Mouse (Mus musculus): ENCODE results near the gene Edar. TPM values are rescaled to one million over a fixed set of nuclear protein-coding genes. Genes with fewer than 3 reads are reported as not detected.
"Not testable (repeated sequence)": the region's sequence is repeated elsewhere in the genome, so short reads cannot be mapped to it uniquely, and the experiment has no call there.

The Edar gene
- polyA plus RNA-seq (2015; fragmentation: Nextera tagmentation; extraction: Ambion mirVana): 2.1 and 2.3 TPM in 2 replicates

DNA sequence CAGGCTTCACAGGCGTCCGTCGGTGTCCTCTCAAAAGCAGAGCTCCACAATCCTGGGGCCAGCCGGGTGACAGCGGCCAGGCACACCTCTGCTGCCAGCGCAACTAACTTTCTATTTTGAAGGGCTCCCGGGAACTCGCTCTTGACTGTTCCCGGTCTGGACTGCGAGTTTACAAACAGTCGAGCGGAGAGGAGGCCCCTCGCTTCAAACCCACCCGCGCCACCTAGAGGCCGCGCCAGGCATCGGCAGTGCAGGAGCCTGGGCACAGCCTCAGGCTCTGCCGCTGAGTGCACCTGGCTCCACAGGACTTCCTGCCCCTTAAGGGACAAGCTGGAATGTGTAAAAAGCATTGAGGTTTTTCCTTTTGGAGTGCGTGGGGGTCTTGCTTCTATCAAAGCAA lies at the start of gene Edar:
Gene Edar (minus strand): TSS at position 122 of the 400 bp plus-strand sequence.
- H3K9ac ChIP-seq: no peak within 1 kb of the TSS
- H3K4me1 ChIP-seq: 0 out of 2 replicates have a peak, but pooled peaks cover 3% of the 10 kb centered on the region
- 3% methylated on average over 20 of the region's 20 CpGs for WGBS
- no peaks in the 10 kb centered on the region for H3K27me3 ChIP-seq (replicated peaks)
- H3K36me3 ChIP-seq: no peaks in the 10 kb centered on the region
- H3K4me2 ChIP-seq: peak within 1 kb of the TSS; percentile 69
- no peak within 1 kb of the TSS for H3K27ac ChIP-seq
- H3K9me3 ChIP-seq: no peaks in the 10 kb centered on the region
- ATAC-seq (ENCODE audit: insufficient read depth, low FRiP score, low read depth): peak; percentile 67; the same call in 1 of the 2 replicates
- peak within 1 kb of the TSS; percentile 43 for H3K4me3 ChIP-seq (replicated peaks)

DNA sequence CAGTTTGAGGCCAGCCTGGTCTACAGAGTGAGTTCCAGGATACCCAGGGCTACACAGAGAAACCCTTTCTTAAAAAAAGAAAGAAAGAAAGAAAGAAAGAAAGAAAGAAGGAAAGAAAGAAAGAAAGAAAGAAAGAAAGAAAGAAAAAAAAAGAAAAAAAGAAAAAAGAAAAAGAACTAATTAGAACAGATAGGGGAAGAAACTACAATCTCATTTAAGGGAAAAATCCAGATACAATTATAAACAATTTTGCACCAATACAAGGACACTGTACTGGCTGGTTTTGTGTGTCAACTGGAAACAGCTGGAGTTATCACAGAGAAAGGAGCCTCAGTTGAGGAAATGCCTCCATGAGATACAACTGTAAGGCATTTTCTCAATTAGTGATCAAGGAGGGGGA lies 42.7 kb upstream of the Edar start, which contains the start of gene Gm17542:
Gene Gm17542 (minus strand): TSS at position 101 of the 400 bp plus-strand sequence.
- H3K9ac ChIP-seq; ATAC-seq (ENCODE audit: insufficient read depth, low FRiP score, low read depth); H3K36me3 ChIP-seq; H3K27me3 ChIP-seq (replicated peaks); H3K9me3 ChIP-seq; H3K4me2 ChIP-seq; H3K4me1 ChIP-seq; H3K4me3 ChIP-seq (replicated peaks); H3K27ac ChIP-seq: not testable (repeated sequence)

DNA sequence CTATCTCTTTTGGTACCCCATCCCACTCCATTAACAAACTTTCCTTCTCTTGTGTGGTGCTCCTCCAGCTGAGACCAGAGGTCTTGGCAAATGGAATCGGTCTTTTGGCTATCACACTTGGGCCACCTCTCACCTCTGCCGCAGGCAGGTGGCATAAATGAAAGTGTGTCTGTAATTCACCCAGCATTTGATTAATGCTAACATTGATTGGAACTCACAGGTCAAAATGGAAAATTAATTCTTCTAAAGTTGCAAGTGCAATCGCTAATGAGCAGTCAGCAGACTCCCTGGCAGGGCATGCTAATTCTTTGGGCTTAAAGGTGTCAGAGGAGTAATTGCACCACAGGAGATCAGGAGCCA lies 39.3 kb upstream of the Edar start:
- Histone ChIP-seq H3K36me3 (no peaks in the 10 kb centered on the region), H3K9me3 (no peaks in the 10 kb centered on the region), H3K27ac (no peak overlapping the region), H3K9ac (no peak overlapping the region), H3K4me1 (peaks cover 7% of the 10 kb centered on the region; the same call in 1 of the 2 replicates), H3K4me3 (replicated peaks) (peak overlapping the region; percentile 27), H3K27me3 (replicated peaks) (no peaks in the 10 kb centered on the region), H3K4me2 (peak overlapping the region; percentile 51)
- WGBS: 39% methylated on average over 3 of the region's 3 CpGs
- ATAC-seq (ENCODE audit: insufficient read depth, low FRiP score, low read depth): no peak

DNA sequence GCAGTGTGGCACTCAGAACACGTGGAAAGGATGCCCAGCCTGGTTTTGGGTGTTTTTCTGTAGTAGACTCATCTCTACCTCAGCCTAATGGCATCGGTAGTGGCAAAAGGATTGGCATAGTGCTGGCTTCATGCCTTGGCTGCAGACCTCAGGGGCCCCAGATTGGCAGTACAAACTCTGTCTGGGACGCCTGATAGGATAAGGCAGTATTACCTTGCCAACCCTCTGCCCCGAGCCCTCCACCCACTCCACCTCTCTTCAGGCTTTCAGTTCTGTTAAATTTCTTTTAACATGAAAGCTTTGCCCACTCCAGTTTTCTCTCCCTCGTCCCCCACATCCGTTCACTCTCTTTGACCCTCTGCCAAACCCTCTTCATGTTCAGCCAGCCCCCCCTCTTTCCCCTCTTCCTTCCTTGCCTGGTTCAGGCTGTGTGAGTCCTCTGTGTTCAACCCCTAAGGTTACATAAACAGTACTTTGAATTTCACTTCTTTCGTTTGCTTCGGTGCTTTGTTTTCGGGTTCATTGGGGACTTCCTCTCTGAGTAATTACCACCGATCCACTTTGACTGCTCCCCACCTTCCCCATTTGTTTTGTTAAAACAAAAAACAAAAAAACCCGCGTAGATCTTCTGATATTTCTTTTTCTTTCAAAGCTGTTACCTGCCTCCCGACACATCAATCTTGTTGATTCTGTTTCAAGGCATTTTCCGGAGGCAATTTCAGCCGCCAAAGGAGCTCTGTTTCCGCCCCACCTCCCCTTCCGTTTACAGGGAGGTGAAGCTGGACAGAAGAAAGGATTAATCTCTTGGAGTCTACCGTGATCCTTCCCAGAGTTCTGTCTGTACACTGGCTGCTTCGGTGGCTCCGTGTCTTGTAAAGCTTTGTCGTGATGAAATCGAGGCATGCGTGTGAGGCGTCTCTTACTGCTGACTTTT lies 38.7 kb upstream of the Edar start:
- WGBS: 16% methylated on average over 24 of the region's 24 CpGs
- no peaks in the 10 kb centered on the region for H3K36me3 ChIP-seq
- ATAC-seq (ENCODE audit: insufficient read depth, low FRiP score, low read depth): no peak
- no peak overlapping the region for H3K27ac ChIP-seq
- H3K4me1 ChIP-seq: peaks cover 7% of the 10 kb centered on the region; the same call in 1 of the 2 replicates
- peak overlapping the region; percentile 27 for H3K4me3 ChIP-seq (replicated peaks)
- H3K4me2 ChIP-seq: peak overlapping the region; percentile 51
- H3K9me3 ChIP-seq: no peaks in the 10 kb centered on the region
- no peak overlapping the region for H3K9ac ChIP-seq
- H3K27me3 ChIP-seq (replicated peaks): no peaks in the 10 kb centered on the region

DNA sequence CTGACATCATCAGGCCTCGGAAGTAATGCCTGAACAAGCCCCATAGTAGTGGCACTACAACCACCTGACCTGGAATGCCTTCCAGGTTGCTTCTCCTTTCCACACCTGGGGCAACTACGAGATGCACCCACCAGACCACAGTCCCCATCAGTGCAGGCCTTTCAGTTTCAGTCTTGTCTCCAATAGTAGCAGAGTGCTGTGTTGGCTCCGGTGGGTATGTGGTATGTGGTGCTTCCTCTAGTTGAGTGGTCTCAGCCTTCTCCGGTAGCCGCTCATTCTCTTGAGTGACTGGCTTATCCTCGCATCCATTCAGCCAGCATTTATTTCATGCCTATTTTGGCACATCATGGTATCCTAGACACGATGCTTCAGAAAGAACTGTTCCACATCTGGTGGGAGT lies 37.8 kb upstream of the Edar start:
- Histone ChIP-seq H3K36me3 (no peaks in the 10 kb centered on the region), H3K4me2 (no peak overlapping the region), H3K4me3 (replicated peaks) (no peak overlapping the region), H3K9ac (no peak overlapping the region), H3K4me1 (peaks cover 7% of the 10 kb centered on the region; the same call in 1 of the 2 replicates), H3K9me3 (no peaks in the 10 kb centered on the region), H3K27ac (no peak overlapping the region), H3K27me3 (replicated peaks) (no peaks in the 10 kb centered on the region)
- ATAC-seq (ENCODE audit: insufficient read depth, low FRiP score, low read depth): no peak
- WGBS: 93% methylated on average over 7 of the region's 7 CpGs

- no peak overlapping the region for H3K9ac ChIP-seq
- no peaks in the 10 kb centered on the region for H3K36me3 ChIP-seq
- ATAC-seq (ENCODE audit: insufficient read depth, low FRiP score, low read depth): no peak
- peaks cover 3% of the 10 kb centered on the region; the same call in 1 of the 2 replicates for H3K4me1 ChIP-seq
- no peak overlapping the region for H3K4me2 ChIP-seq
- H3K4me3 ChIP-seq (replicated peaks): no peak overlapping the region
- WGBS: 84% methylated on average over 4 of the region's 4 CpGs
- H3K9me3 ChIP-seq: no peaks in the 10 kb centered on the region
- H3K27ac ChIP-seq: no peak overlapping the region
- no peaks in the 10 kb centered on the region for H3K27me3 ChIP-seq (replicated peaks)
Observed at GRCm38 (mm10) chr10:58709021-58709420, 33.6 kb upstream of the Edar start.

DNA sequence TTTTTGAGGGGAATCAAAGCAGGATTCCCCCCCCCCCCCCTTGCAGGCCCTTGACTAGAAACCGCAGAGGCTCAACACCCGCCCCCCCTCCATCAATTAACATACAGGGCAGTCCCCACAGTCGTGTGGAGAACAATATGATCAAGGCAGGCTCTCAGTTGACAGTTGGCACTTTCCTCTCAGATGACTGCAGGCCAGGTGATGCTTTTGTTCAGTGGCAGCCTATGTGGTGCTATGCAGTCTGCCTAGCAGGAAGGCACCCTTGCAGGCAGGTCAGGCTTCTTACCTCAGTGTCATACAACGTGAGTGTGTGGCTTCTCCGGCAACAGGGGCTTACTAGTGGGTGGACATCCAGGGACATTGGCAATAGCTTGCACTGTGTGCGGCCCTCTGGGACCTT lies 25.1 kb upstream of the Edar start:
- no peak for ATAC-seq (ENCODE audit: insufficient read depth, low FRiP score, low read depth)
- H3K4me3 ChIP-seq (replicated peaks): no peak overlapping the region
- H3K4me2 ChIP-seq: no peak overlapping the region
- H3K9ac ChIP-seq: no peak overlapping the region
- no peaks in the 10 kb centered on the region for H3K36me3 ChIP-seq
- H3K4me1 ChIP-seq: no peaks in the 10 kb centered on the region
- H3K27ac ChIP-seq: no peak overlapping the region
- no peaks in the 10 kb centered on the region for H3K27me3 ChIP-seq (replicated peaks)
- 47% methylated on average over 6 of the region's 6 CpGs for WGBS
- no peaks in the 10 kb centered on the region for H3K9me3 ChIP-seq

DNA sequence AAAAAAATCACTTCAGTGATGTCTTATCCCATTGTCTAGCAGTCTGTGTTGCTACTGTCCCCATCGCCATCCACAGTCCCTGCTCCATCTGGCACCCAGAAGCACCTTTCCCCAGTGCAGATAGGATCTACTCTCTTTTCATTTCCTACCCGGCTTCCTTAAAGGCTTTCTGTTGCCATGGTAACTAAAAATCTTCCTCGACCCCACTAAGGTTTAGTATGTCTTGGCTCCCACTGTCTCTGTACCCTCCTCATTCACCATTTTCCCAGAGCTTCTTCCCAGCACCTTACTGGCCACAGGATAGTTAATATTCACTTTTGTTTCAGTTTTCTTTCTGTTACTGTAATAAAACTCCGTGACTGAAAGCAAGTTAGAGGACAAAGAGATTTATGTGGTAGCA lies 24.7 kb upstream of the Edar start:
- Histone ChIP-seq H3K36me3 (no peaks in the 10 kb centered on the region), H3K4me3 (replicated peaks) (no peak overlapping the region), H3K27me3 (replicated peaks) (no peaks in the 10 kb centered on the region), H3K9ac (no peak overlapping the region), H3K4me1 (no peaks in the 10 kb centered on the region), H3K27ac (no peak overlapping the region), H3K4me2 (no peak overlapping the region), H3K9me3 (no peaks in the 10 kb centered on the region)
- no peak for ATAC-seq (ENCODE audit: insufficient read depth, low FRiP score, low read depth)
- WGBS: 32% methylated on average over 4 of the region's 4 CpGs

DNA sequence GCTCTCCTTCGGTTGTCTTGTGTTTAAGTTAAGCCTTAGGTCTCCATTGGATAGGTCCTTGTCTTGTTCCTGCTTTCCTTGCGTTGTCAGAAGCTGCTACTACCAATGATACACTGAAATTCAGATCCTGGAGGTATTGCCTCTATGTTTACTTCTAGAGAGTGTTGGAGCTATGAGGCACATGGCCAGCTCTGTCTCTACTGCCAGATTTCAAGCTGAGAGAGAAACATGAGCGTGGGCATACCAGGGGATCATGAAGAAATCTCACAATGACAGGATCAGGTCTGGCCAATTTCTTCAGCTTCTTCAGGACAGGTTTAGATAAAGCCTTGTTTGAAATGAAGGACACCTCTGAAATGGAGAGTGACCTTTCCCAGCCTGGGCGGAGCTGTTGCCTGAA lies 23.5 kb upstream of the Edar start:
- H3K4me3 ChIP-seq (replicated peaks): no peak overlapping the region
- no peak overlapping the region for H3K27ac ChIP-seq
- H3K4me2 ChIP-seq: no peak overlapping the region
- no peaks in the 10 kb centered on the region for H3K27me3 ChIP-seq (replicated peaks)
- WGBS: 81% methylated on average over 4 of the region's 4 CpGs
- no peak overlapping the region for H3K9ac ChIP-seq
- H3K9me3 ChIP-seq: no peaks in the 10 kb centered on the region
- H3K36me3 ChIP-seq: no peaks in the 10 kb centered on the region
- H3K4me1 ChIP-seq: no peaks in the 10 kb centered on the region
- no peak for ATAC-seq (ENCODE audit: insufficient read depth, low FRiP score, low read depth)

DNA sequence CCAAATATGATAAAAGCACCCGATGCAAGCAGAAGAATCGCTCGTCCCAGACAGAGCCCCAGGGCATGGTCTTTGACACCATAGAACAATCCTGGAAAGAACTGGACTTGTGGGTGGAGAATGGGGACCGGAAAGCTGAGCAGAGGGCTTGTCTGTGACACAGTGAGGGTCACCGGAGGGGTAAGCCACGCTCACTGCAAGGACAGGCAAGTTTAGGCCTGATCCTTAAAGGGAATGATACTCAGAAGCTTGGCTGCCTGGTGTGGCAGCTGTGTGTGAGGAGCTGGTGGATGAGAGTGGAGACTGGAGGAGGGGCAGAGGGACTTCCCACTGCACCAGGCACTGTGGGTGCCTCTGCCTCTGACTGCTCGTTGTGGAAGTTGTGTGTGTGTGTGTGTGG lies 15.6 kb upstream of the Edar start:
- Histone ChIP-seq H3K27ac (no peak overlapping the region), H3K9me3 (no peaks in the 10 kb centered on the region), H3K36me3 (no peaks in the 10 kb centered on the region), H3K4me1 (no peaks in the 10 kb centered on the region), H3K4me2 (no peak overlapping the region), H3K27me3 (replicated peaks) (no peaks in the 10 kb centered on the region), H3K4me3 (replicated peaks) (no peak overlapping the region), H3K9ac (no peak overlapping the region)
- ATAC-seq (ENCODE audit: insufficient read depth, low FRiP score, low read depth): 0 out of 2 replicates have a peak, but pooled peaks have one; percentile 56
- 62% methylated on average over 6 of the region's 7 CpGs for WGBS

DNA sequence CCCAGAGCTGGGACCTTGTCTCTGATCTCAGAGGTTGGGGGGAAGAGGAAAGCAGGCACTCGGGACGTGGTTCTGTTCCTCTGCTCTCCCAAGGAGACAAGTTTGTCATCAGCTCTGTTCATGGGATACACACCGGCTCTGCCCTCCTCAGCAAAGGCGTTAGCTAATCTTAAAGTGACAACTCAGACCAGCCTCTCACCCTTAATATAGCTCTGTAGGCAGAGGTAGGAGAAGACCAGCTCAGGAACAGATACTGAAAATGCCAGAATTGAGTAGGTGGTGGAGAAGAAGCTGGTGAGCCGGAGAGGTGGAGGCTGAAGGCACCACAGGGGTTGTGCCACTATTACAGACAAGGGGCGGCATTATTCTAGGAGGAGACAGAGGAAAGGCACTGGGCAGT lies 3.8 kb upstream of the Edar start:
- Histone ChIP-seq H3K4me1 (0 out of 2 replicates have a peak, but pooled peaks cover 3% of the 10 kb centered on the region), H3K4me2 (no peak overlapping the region), H3K36me3 (no peaks in the 10 kb centered on the region), H3K9me3 (no peaks in the 10 kb centered on the region), H3K27ac (no peak overlapping the region), H3K4me3 (replicated peaks) (no peak overlapping the region), H3K9ac (no peak overlapping the region), H3K27me3 (replicated peaks) (no peaks in the 10 kb centered on the region)
- no peak for ATAC-seq (ENCODE audit: insufficient read depth, low FRiP score, low read depth)
- 81% methylated on average over 6 of the region's 6 CpGs for WGBS

- Histone ChIP-seq H3K36me3 (no peaks in the 10 kb centered on the region), H3K9ac (no peak overlapping the region), H3K9me3 (no peaks in the 10 kb centered on the region), H3K4me3 (replicated peaks) (peak overlapping the region; percentile 16), H3K27ac (no peak overlapping the region), H3K4me1 (0 out of 2 replicates have a peak, but pooled peaks cover 3% of the 10 kb centered on the region), H3K27me3 (replicated peaks) (no peaks in the 10 kb centered on the region), H3K4me2 (peak overlapping the region; percentile 34)
- peak; percentile 35; the same call in 1 of the 2 replicates for ATAC-seq (ENCODE audit: insufficient read depth, low FRiP score, low read depth)
- 38% methylated on average over 15 of the region's 15 CpGs for WGBS
Observed at GRCm38 (mm10) chr10:58673278-58674061, 2.0 kb downstream of the Edar start.

All from stomach, embryonic 15.5 days (tissue).